Mouse (Mus musculus) liver, embryonic 14.5 days (tissue): ENCODE results near the gene Mien1. TPM values are rescaled to one million over a fixed set of nuclear protein-coding genes. Genes with fewer than 3 reads are reported as not detected.
A peak's percentile ranks its signal among the peaks of the same experiment; 100 is the strongest.

ENCODE experiments used
- ATAC-seq: fragments of 200-750 bp; cut with Nextera tagmentation; 2 replicates; pipeline ENCODE4 v1.8.0; 2017; ENCODE audit warnings: moderate number of reproducible peaks, mild to moderate bottlenecking, moderate library complexity; ENCODE audit not compliant: insufficient read depth
- DNase-seq, 3 experiments: peaks; one replicate each; pipeline ENCODE4 v3.0.0-alpha.2; 2012 to 2013; ENCODE audit warnings: low read depth in 3 of 3, low spot score in 3 of 3
- H3K27ac ChIP-seq: fragments of 300-500 bp; sonication (generic); 2 replicates; pipeline ENCODE4 v1.5.1; 2014; ENCODE audit warnings: moderate library complexity, mild to moderate bottlenecking, control low read depth, inconsistent platforms
- H3K27me3 ChIP-seq: fragments of 300-500 bp; sonication (generic); 2 replicates; pipeline ENCODE4 v1.6.1; 2014; ENCODE audit warnings: mild to moderate bottlenecking, low read length, moderate library complexity; ENCODE audit not compliant: control insufficient read depth, insufficient read depth
- H3K36me3 ChIP-seq: fragments of 300-500 bp; sonication (generic); replicated peaks from 2 replicates; pipeline ENCODE4 v1.6.1; 2014; ENCODE audit warnings: low read depth; ENCODE audit not compliant: control insufficient read depth, insufficient read depth
- H3K4me1 ChIP-seq, 2 experiments: fragments of 200-500 bp in 1 of 2; fragments of 300-500 bp in 1 of 2; sonication (generic) in 1 of 2; replicated peaks; 2 replicates each; pipeline ENCODE4 v1.6.1; 2012 to 2014; ENCODE audit warnings: antibody characterized with exemption in 1 of 2, inconsistent platforms in 1 of 2, low read length in 1 of 2; ENCODE audit not compliant: control insufficient read depth in 2 of 2, insufficient read depth in 2 of 2
- H3K4me2 ChIP-seq: fragments of 300-500 bp; sonication (generic); 2 replicates; pipeline ENCODE4 v1.6.1; 2014; ENCODE audit warnings: low read depth, mild to moderate bottlenecking, control low read depth, moderate library complexity
- H3K4me3 ChIP-seq, 2 experiments: fragments of 200-500 bp in 1 of 2; fragments of 300-500 bp in 1 of 2; sonication (generic) in 1 of 2; 2 replicates each; pipeline ENCODE4 v1.5.1; 2012 to 2014; ENCODE audit warnings: low read depth in 2 of 2, low read length in 2 of 2, mild to moderate bottlenecking in 2 of 2, control low read depth in 1 of 2, inconsistent platforms in 1 of 2, moderate library complexity in 1 of 2; ENCODE audit not compliant: insufficient read depth in 1 of 2
- H3K9ac ChIP-seq: fragments of 300-500 bp; sonication (generic); replicated peaks from 2 replicates; pipeline ENCODE4 v1.6.1; 2014; ENCODE audit warnings: mild to moderate bottlenecking, control low read depth, moderate library complexity
- H3K9me3 ChIP-seq: fragments of 300-500 bp; sonication (generic); 2 replicates; pipeline ENCODE4 v1.6.1; 2016; ENCODE audit warnings: low read length, mixed read lengths; ENCODE audit not compliant: control insufficient read depth
- CTCF ChIP-seq: IDR thresholded peaks from 2 replicates; pipeline ENCODE4 v1.5.1; 2016; ENCODE audit warnings: antibody characterized with exemption, low read depth, control low read depth
- EP300 ChIP-seq: IDR thresholded peaks from 2 replicates; pipeline ENCODE4 v1.6.1; 2016; ENCODE audit warnings: antibody characterized with exemption, low read depth
- WGBS: fragments of 180-500 bp; shearing (Covaris S2); extraction: QIAGEN DNeasy Blood & Tissue Kit; methylation state at CpG from one replicate; pipeline ENCODE4 v1.1.7; 2014; ENCODE audit not compliant: insufficient replicate concordance; 5-methylcytosine and 5-hydroxymethylcytosine counted together
- polyA plus RNA-seq, 2 experiments: library from polyadenylated mRNA; depleted of rRNA in 1 of 2; stranded (reverse) in 1 of 2; unstranded in 1 of 2; fragments of >200 nt; fragmentation: Nextera tagmentation in 1 of 2; extraction: Ambion mirVana in 1 of 2; gene quantifications; 2 replicates each; pipeline versions ENCODE4 v1.2.1 to v1.2.3; 2012 to 2014

Gene Mien1
- polyA plus RNA-seq (2012; rRNA removed) (21.6 and 31.1 TPM in 2 replicates), polyA plus RNA-seq (2014; fragmentation: Nextera tagmentation; extraction: Ambion mirVana) (58.5 and 61.5 TPM in 2 replicates)

DNA sequence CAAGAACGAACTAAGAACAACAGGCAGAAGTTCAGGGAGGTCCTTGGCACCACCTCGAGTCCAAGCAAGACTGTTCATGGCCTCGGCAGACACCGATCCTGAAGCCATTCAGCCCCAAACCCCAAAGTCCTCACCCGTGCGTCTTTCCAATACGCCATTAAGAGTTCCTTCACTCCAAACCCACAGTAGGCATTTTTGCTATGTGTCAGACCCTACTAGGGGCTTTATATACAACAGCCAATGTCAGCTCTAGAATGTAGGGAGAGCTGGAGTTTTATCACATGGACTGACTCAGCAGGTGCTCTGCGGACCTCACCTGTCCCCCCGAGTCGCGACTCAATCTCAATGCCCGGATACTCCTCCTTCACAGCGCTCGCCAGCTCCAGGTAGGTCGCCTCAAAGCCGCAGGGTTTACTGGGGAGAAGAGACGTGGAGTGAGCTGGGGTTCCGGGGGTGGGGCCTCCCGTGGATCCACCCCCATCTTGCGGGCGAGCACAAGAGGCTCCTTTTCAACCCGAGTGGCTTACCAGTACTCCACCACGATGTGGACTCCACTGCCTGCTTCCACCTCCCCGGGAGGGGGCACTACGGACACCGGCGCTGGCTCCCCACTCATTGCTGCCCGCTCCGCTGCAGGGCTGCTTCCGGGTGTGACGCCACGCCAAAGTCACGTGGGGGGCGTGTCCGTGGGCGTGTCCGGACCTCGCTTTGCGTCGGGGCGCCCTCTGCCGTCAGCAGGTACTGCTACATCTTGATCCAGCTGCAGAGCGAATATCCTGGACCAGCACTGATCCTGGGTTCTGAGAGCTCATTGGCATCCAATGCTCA is at the start of gene Mien1:
Gene Mien1 (minus strand): TSS at position 661 of the 828 bp plus-strand sequence.
- Histone ChIP-seq H3K9ac (peak within 1 kb of the TSS; percentile 58), H3K27me3 (no peaks in the 10 kb centered on the region), H3K36me3 (no peaks in the 10 kb centered on the region), H3K4me2 (peak within 1 kb of the TSS; percentile 71), H3K9me3 (no peaks in the 10 kb centered on the region), H3K27ac (no peak within 1 kb of the TSS), H3K4me1 (peaks cover 0 to 7% of the 10 kb centered on the region in 2 experiments; a peak in 3 of 4 replicates), H3K4me3 (peak within 1 kb of the TSS; percentile 79 to 94)
- TF ChIP-seq CTCF (peak; percentile 97), EP300 (no peak)
- ATAC-seq (peak; percentile 83), DNase-seq (peak; percentile 73 to 75 (median 75))
- 2% methylated on average over 43 of the region's 43 CpGs for WGBS

DNA sequence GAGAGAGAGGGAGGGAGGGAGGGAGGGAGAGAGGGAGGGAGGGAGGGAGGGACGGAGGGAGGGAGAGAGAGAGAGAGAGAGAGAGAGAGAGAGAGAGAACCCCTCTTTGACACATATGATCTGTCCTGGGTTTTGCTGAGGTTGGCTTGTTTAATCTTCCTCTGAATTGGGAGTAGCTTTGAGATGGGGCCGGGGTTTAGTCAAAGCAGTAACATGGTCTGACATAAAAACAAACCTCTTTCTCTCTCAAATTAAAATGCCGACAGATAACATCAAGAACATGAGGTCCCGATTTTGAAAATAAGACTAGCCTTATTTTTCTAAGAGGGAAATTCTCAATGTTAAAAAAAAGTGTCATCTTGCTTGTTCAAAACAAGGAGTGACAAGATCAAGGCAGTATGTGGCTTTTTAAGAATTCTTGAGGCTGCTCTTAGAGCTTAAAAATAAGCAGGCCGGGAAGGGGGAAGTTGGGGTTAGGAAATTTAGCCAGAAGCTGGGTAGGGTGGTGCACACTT is 48.8 kb upstream of the Mien1 start:
- Histone ChIP-seq H3K9ac (no peak overlapping the region), H3K36me3 (no peaks in the 10 kb centered on the region), H3K4me1 (no peaks in the 10 kb centered on the region), H3K9me3 (no peaks in the 10 kb centered on the region), H3K27me3 (no peaks in the 10 kb centered on the region), H3K4me3 (no peak overlapping the region), H3K27ac (no peak overlapping the region), H3K4me2 (no peak overlapping the region)
- TF ChIP-seq CTCF (no peak), EP300 (no peak)
- WGBS, result 45% methylated on average over 5 of the region's 5 CpGs
- DNase-seq (no peak), ATAC-seq (no peak)

DNA sequence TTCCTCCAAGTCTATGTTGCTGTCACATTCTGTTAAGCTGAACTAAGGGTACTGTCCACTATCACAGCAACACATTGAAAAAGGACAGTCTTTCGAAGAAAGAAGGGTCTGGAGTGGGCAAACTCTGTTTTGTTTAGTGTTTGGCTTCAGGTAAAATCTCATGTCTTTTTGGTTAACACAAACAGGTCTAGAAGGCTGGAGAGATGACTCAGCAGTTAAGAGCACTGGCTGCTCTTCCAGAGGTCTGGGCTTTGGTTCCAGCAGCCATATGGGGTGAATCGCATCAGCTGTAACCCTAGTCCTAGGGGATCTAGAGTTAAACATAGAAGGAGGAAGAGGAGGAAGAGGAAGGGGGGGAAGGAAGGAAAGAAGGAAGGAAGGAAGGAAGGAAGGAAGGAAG is 47.0 kb upstream of the Mien1 start:
- DNase-seq (no peak), ATAC-seq (no peak)
- Histone ChIP-seq H3K9ac (no peak overlapping the region), H3K27ac (no peak overlapping the region), H3K4me3 (no peak overlapping the region), H3K4me2 (no peak overlapping the region), H3K27me3 (no peaks in the 10 kb centered on the region), H3K9me3 (no peaks in the 10 kb centered on the region), H3K36me3 (no peaks in the 10 kb centered on the region), H3K4me1 (no peaks in the 10 kb centered on the region)
- WGBS, result 64% methylated on average over 2 of the region's 2 CpGs
- TF ChIP-seq EP300, result no peak
- TF ChIP-seq CTCF, result no peak

DNA sequence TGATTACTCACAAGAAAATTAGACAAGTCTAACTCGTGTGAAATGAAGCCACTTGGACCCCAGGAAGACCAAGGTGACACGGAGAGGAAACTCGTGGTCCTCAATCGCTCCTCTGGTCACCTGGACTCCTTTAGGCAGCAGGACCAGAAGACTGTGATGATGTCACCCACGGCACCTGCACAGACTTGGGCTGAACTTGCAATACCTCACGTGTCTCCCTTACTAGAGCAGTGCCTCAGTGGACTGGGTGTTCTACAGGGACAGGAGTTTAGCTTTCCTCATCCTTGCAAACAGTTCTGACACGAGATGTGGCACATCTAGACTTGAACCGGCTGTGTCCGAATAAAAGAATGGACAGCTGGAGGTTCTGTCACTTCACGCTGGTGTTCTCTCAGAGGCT is 43.3 kb upstream of the Mien1 start:
- H3K4me2 ChIP-seq, result no peak overlapping the region
- DNase-seq (no peak), ATAC-seq (no peak)
- H3K9ac ChIP-seq, result no peak overlapping the region
- no peak overlapping the region for H3K27ac ChIP-seq
- TF ChIP-seq EP300, result no peak
- TF ChIP-seq CTCF, result no peak
- no peaks in the 10 kb centered on the region for H3K36me3 ChIP-seq
- H3K4me1 ChIP-seq, result no peaks in the 10 kb centered on the region
- H3K9me3 ChIP-seq, result no peaks in the 10 kb centered on the region
- no peaks in the 10 kb centered on the region for H3K27me3 ChIP-seq
- 61% methylated on average over 10 of the region's 10 CpGs for WGBS
- H3K4me3 ChIP-seq, result no peak overlapping the region

DNA sequence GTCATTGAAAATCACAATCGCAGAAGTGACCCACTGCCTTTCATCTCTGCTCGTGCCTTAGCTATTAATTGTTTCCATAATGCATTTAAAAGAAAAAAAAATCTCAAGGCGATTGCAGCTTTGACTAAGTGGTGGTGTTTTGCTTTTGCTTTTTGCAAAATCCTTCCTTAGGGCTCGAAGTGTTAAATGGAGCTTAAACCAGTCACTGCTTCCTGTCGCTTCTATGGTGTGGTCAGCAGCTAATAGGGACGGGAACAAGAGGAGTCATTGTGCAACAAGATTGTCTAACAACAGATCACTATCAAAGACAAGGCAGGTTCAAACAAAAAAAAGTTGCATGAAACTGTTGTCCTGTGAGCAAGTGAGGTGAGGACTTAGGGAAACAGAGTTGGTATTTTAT is 42.4 kb upstream of the Mien1 start:
- no peaks in the 10 kb centered on the region for H3K36me3 ChIP-seq
- no peaks in the 10 kb centered on the region for H3K27me3 ChIP-seq
- no peak for ATAC-seq
- H3K4me1 ChIP-seq, result no peaks in the 10 kb centered on the region
- no peaks in the 10 kb centered on the region for H3K9me3 ChIP-seq
- DNase-seq, result no peak
- WGBS, result 30% methylated on average over 6 of the region's 6 CpGs
- no peak overlapping the region for H3K9ac ChIP-seq
- H3K4me2 ChIP-seq, result no peak overlapping the region
- H3K27ac ChIP-seq, result no peak overlapping the region
- H3K4me3 ChIP-seq, result no peak overlapping the region
- TF ChIP-seq EP300 (no peak), CTCF (no peak)
